Mouse (Mus musculus) testis, adult 2 months (tissue): ENCODE measurements around the gene Uxs1.

ENCODE experiments used
- CTCF ChIP-seq: fragments of 200-500 bp; IDR thresholded peaks from 2 replicates; pipeline ENCODE4 v1.5.1; 2012; ENCODE audit warnings: low read depth, mild to moderate bottlenecking, inconsistent platforms, low read length, moderate library complexity; ENCODE audit not compliant: control insufficient read depth, insufficient read depth, insufficient replicate concordance
- POLR2A ChIP-seq: fragments of 200-500 bp; IDR thresholded peaks from 2 replicates; pipeline ENCODE4 v1.6.1; 2012; ENCODE audit warnings: low read depth, mild to moderate bottlenecking, inconsistent platforms, low read length, moderate library complexity; ENCODE audit not compliant: control insufficient read depth

- no peak for TF ChIP-seq CTCF
- TF ChIP-seq POLR2A: no peak
These were observed 58.3 kb downstream of the Uxs1 start for GRCm38 (mm10) chr1:43769348-43769747.
